In the genomic region with DNA sequence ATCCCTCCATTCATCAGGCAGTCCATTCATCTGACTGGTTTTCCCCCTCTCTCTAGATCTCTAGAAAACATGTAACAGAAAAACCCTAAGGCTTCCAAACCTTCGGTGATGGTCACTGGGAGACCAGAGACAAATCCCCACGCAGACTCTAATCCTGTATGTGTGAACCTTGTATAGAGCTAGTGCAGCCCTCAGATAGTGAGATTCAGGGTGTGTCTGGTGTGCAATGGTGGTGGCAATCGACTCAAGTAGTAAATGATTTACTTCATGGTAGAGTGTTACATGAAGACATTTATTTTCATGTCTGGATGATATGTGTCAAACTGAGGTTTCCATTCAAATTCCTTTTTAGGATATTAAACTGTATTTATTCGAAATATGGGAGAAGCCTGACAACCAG, we compare ENCODE assay signal across 28 mouse cellular contexts.
"Had no signal": no experiment of that assay in that cellular context is flagged by ENCODE, and none has a peak within 500 bp of the region (broad histone marks: within the 10 kb centered on the region; RNA-seq: fewer than 3 reads in every experiment).

No protein-coding gene starts in this region.

- H3K27ac ChIP-seq: gastrocnemius, adult 2 months; heart, embryonic 10.5 days; hindbrain, embryonic 10.5 days; hindbrain, embryonic 12.5 days; hindbrain, embryonic 14.5 days; kidney, embryonic 15.5 days; kidney, postnatal 0 days; left cerebral cortex, adult 2 months; limb, embryonic 10.5 days; limb, embryonic 12.5 days; liver, embryonic 12.5 days had no signal

- H3K36me3 ChIP-seq: heart, embryonic 10.5 days; heart, embryonic 12.5 days; hindbrain, embryonic 10.5 days; hindbrain, embryonic 12.5 days; kidney, embryonic 15.5 days; limb, embryonic 10.5 days; limb, embryonic 12.5 days; liver, embryonic 12.5 days had no signal

- DNase-seq: gastrocnemius, adult 2 months; gastrocnemius, postnatal 10 days; gastrocnemius, postnatal 25 days; heart, adult 18-20 months; heart, postnatal 10 days; heart, postnatal 4 days; kidney, adult 11 months; kidney, adult 2 months; kidney, adult 9 months; kidney, postnatal 14 days; kidney, postnatal 4 days; layer of hippocampus, adult 9-11 months; layer of hippocampus, postnatal 36 days; liver had no signal

- H3K4me3 ChIP-seq: gastrocnemius, adult 2 months; heart, embryonic 10.5 days; heart, embryonic 12.5 days; hindbrain, embryonic 10.5 days; hindbrain, embryonic 12.5 days; kidney, embryonic 15.5 days; left cerebral cortex, adult 2 months; limb, embryonic 10.5 days; limb, embryonic 12.5 days; liver, embryonic 12.5 days had no signal

- H3K9ac ChIP-seq: heart, embryonic 12.5 days; hindbrain, embryonic 12.5 days; hindbrain, embryonic 14.5 days; kidney, embryonic 15.5 days; limb, embryonic 12.5 days; liver, embryonic 12.5 days had no signal

- ATAC-seq: forebrain, embryonic 16.5 days; hindbrain, embryonic 16.5 days; inflammation-experienced regulatory T-cells, adult 6 months; liver, embryonic 12.5 days had no signal

- H3K4me2 ChIP-seq: heart, embryonic 12.5 days; hindbrain, embryonic 12.5 days; hindbrain, embryonic 14.5 days; kidney, embryonic 15.5 days; limb, embryonic 12.5 days; liver, embryonic 12.5 days had no signal

- H3K9me3 ChIP-seq: heart, embryonic 10.5 days; heart, embryonic 12.5 days; hindbrain, embryonic 10.5 days; hindbrain, embryonic 12.5 days; kidney, embryonic 15.5 days; limb, embryonic 10.5 days; limb, embryonic 12.5 days; liver, embryonic 12.5 days had no signal
